Mouse (Mus musculus): ENCODE results near the gene Grem1.
A peak's percentile ranks its signal among the peaks of the same experiment; 100 is the strongest.

Grem1 gene

GRCm38 (mm10) chr2:113758311-113759161, at the start of gene Grem1:
Gene Grem1 (minus strand): TSS chr2:113758646.
- DNase-seq (ENCODE audit: low spot score in 2 of 2) = no peak

- DNase-seq (ENCODE audit: low spot score in 2 of 2) = peak in 1 of 2 experiments; percentile 76
Measured at GRCm38 (mm10) chr2:113807640-113808039, 49.2 kb upstream of the Grem1 start.

DNA sequence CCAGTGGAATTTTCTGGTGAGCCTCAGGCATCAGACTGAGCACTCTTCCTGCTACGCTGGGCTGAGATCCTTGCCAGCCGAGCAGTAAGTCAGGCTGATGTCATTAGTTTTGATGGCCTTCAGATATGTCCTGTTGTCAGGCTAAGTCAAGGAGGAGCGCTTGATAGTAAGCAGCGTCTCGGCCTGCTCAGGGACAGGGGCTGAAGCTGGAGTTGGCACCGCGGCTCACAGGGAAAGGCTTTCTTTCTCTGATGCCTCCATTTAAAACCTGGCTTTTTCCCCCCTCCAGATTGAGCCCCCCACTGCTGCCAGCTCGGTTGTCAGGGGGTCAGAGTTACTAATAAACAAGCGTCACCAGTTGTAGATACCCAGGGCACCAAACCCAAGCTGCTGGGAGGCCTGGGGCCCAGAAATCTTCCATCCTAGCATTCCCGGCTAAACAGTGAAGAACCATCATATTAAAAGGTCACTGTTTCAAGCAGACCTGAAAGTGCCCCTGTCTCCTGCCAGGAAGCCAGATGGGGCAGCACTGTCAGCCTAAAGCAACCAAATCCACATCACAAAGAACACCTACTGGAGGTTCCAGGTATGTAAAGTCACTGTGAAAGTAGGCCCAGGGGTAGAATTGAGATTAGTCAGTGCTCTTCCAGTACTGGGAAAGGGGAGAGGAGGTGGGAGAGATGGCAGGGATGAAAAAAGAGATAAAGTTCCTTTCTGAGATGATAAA, 48.6 kb upstream of the Grem1 start:
- DNase-seq (ENCODE audit: low spot score in 2 of 2) = no peak

- DNase-seq (ENCODE audit: low spot score in 2 of 2) = no peak
Measured at GRCm38 (mm10) chr2:113805765-113806164, 47.3 kb upstream of the Grem1 start.

DNA sequence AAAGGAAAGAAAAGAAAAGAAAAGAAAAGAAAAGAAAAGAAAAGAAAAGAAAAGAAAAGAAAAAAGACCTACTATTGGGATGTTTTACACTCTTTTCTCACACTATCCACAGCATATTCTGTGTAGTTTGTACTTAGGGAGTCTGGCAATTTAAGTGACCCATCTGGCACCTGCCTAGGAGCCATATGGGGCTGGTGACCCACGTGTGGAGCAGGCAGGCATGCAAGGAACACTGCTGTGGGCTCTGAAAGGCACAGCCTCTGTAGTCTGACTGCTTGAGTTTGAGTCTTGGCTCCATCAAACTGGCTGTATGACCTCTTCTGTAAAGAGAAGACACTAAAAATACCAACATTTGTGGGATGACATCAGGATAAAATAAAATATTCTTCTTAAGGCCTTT, 45.3 kb upstream of the Grem1 start:
- DNase-seq (ENCODE audit: low spot score in 2 of 2) = no peak

- DNase-seq (ENCODE audit: low spot score in 2 of 2) = no peak
Measured at GRCm38 (mm10) chr2:113800846-113801245, 42.4 kb upstream of the Grem1 start.

GRCm38 (mm10) chr2:113798605-113799004, 40.2 kb upstream of the Grem1 start:
- no peak for DNase-seq (ENCODE audit: low spot score in 2 of 2)

DNA sequence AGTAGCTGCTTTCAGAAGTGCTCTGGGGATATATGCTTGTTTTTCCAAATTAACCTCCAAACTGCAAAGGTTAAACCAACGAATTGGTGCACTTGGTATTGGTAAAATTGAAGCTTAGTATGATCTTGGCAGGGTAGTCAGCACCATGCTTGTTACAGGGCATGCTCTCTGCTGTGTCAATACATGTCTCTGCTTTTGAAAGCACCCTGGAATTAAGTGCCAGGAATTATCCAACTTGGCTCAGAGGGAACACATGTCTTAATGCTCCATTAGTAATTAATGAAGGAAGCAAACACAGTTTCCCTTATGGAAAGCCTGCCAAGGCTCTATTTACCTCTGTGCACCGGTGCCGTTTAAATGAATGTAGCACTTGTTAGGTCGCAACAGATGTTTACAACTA, 36.7 kb upstream of the Grem1 start:
- DNase-seq (ENCODE audit: low spot score in 2 of 2) = no peak

DNA sequence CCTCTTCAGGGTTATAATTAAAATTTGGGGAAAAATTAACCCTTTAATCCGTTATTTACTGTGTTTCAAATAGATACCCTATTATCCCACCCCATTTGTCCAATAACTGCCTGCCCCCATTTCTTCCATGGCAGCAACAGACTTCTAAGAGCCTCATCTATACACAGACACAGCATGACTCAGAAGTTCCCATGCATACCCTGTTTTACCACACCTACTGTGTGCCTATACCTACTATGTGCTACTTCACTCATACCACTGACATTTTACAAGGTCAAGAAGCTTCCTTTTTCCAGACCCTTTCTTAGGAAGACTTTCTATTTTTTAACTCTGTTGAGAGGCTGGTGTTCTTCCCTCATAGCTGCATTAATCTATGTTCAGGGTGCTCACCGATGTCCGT, 35.1 kb upstream of the Grem1 start:
- DNase-seq (ENCODE audit: low spot score in 2 of 2) = no peak

DNA sequence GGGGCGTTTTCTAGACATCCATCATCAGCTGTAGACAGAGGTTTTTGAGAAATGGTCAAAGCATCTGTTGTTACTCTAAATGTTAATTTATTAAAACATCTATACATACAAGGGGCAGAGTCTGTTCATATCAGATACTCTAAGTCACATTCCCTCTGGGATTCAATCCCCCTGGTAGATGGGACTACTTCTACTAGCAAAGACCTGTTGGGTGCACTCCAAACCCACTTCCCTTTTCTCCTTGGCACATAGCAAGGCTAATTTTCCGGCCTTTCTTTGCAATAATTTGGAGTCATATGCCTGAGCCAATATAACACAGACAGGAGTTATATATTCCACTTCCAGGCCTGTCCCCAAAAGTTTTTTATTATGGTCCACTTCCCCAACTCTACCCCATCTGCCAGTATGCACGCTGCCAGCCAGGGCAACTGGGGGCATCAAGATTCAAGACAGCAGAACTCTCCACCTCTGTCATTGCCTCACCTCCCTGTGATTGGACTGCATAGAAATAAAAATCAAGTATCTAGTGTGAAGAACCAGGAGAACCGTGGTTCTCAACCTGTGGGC, 30.5 kb upstream of the Grem1 start:
- no peak for DNase-seq (ENCODE audit: low spot score in 2 of 2)

GRCm38 (mm10) chr2:113787882-113788281, 29.4 kb upstream of the Grem1 start:
- no peak for DNase-seq (ENCODE audit: low spot score in 2 of 2)

DNA sequence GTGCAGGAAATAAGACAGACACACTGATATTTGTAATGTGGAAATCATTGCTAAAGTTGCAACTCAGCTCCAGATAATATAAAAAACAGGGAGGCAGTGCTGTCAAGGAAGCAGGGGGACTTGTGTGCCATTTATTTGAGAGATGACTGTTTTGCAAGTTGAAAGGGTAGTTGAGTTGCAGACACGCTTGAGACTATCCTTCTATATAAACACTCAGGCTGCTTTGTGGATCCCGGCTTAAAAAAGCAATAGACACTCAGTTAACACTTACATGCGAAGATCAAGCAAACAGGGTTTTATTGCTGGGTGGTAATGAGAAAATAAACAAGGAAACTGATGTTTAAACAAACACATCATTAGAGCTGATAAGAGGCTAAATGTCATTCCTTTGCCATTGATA, 26.4 kb upstream of the Grem1 start:
- no peak for DNase-seq (ENCODE audit: low spot score in 2 of 2)

DNA sequence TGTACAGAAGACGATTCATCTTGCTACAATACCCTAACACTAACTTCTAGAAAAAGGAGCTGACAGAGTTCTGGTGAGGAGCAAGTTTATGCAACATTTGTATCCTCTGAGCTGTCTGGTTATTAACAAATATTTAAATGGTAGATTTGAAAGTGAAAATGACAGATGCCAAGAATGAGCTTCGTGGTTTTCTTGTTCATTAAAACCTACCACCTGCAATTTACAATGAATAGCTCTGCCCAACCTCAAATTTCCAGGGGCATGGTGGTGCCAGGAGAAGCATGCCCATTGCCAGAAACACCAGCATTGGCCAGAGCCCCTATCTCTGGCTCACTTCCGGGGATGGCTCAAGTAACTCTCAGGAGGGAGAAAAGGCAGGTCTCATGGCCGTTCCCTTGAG, 23.1 kb upstream of the Grem1 start:
- no peak for DNase-seq (ENCODE audit: low spot score in 2 of 2)

- DNase-seq (ENCODE audit: low spot score in 2 of 2) = no peak
Measured at GRCm38 (mm10) chr2:113781107-113781506, 22.7 kb upstream of the Grem1 start.

DNA sequence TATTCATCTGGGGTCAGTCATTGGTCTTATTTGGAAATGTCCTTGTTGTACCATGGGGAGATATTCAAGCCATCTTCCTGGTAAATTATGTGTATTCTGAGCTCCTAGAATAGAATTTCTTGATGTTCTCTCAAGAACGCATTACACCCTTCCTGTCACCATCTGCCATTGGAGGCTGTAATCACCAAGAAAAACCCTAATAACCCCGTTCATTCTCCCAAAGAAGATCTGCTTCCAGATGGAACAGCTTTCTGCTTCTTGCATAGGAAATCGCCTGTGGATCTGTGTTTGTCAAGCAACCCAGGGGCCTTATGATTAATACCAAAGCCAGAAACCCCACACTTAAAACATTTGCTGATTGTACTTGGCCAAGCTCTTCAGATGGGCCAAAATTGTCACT, 20.9 kb upstream of the Grem1 start:
- no peak for DNase-seq (ENCODE audit: low spot score in 2 of 2)

DNA sequence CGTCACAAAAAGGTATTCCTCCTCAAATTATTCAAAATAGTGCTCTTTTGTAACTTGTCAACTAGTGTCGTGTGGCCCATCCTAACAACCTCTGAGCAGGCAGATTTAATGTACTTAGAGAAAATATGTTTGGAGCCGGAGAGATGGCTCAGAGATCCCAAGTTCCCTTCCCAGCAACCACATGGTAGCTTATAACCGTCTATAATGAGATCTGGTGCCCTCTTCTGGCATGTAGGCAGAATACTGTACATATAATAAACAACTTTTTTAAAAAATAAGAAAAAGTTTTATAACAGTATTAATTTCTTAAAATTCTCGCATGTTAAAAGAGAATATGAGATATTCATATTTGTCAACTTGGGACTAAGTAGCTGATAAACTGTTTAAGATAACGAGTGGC, 19.6 kb upstream of the Grem1 start:
- no peak for DNase-seq (ENCODE audit: low spot score in 2 of 2)

GRCm38 (mm10) chr2:113776297-113776696, 17.9 kb upstream of the Grem1 start:
- DNase-seq (ENCODE audit: low spot score in 2 of 2) = no peak

DNA sequence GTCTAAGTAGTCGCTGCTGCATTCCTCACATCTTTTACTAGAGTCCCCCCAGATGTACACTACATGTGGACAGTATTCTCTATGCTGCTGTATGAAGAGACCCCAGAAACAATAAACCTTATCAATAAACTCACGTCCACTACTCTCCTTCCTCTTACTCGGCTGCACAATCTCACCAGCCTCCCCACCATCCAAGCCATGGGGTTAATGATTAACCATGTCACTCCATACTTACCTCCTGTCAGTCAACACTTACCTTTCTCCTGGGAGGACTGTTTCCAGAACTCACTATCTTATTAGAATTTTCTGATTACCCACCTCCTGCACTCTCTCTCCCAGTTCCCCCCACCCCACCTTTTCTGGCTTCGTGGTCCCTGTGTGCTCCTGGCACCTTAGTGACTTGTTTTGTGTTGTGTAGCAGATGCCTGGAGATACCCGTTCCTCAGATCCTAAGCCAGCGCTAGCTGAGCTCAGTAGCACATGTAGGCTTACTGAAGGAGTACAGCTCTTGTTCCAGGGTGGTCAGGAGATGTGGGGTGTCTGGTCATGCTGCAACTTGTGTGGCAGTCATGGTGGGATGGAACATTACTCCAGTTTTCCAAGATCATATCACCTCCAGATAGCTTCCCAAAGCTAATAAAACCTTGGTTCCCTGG, 15.8 kb upstream of the Grem1 start:
- no peak for DNase-seq (ENCODE audit: low spot score in 2 of 2)

GRCm38 (mm10) chr2:113768541-113769303, 10.3 kb upstream of the Grem1 start:
- DNase-seq (ENCODE audit: low spot score in 2 of 2) = no peak

DNA sequence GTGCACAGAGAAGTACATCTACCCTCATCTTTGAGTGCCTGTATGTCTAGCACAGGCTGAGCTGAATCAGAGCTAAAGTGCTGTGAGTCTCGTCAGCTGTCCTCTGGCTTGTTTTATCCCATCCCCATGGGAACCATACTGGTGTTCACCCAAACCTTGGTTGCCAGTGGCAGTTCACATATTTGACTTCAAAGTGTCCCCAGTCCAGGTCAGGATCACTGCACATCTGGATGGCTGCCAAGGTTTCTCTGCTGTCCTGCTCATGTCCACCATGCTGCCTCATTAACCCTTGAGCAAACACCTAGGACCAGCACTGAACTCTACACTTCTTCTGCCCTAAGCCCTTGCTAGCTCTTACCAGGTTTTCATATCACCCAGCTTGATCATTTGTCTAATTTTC, 7.4 kb upstream of the Grem1 start:
- DNase-seq (ENCODE audit: low spot score in 2 of 2) = no peak

- no peak for DNase-seq (ENCODE audit: low spot score in 2 of 2)
Measured at GRCm38 (mm10) chr2:113764968-113765367, 6.5 kb upstream of the Grem1 start.
